Mouse (Mus musculus) liver, embryonic 11.5 days (tissue): ENCODE data around the gene Ccr5. TPM values are rescaled to one million over a fixed set of nuclear protein-coding genes. Genes with fewer than 3 reads are reported as not detected.
"Not testable (repeated sequence)": the region's sequence is repeated elsewhere in the genome, so short reads cannot be mapped to it uniquely, and the experiment has no call there.

Experiments
- ATAC-seq: fragments of 200-750 bp; cut with Nextera tagmentation; replicated peaks from 2 replicates; pipeline ENCODE4 v1.8.0; 2017; ENCODE audit warnings: moderate number of reproducible peaks, mild to moderate bottlenecking, moderate TSS enrichment, moderate library complexity; ENCODE audit not compliant: low FRiP score
- DNase-seq: peaks from one replicate; pipeline ENCODE4 v3.0.0-alpha.2; 2017; ENCODE audit warnings: low spot score
- H3K27ac ChIP-seq: fragments of 300-500 bp; sonication (generic); 2 replicates; pipeline ENCODE4 v1.5.1; 2014; ENCODE audit warnings: mild to moderate bottlenecking, low read depth, low read length, control low read depth
- H3K27me3 ChIP-seq: fragments of 300-500 bp; sonication (generic); replicated peaks from 2 replicates; pipeline ENCODE4 v1.6.1; 2014; ENCODE audit warnings: low read length, mixed read lengths; ENCODE audit not compliant: control insufficient read depth, insufficient read depth
- H3K36me3 ChIP-seq: fragments of 300-500 bp; sonication (generic); 2 replicates; pipeline ENCODE4 v1.6.1; 2014; ENCODE audit warnings: mild to moderate bottlenecking, low read length, moderate library complexity, mixed read lengths; ENCODE audit not compliant: control insufficient read depth, insufficient read depth
- H3K4me1 ChIP-seq: fragments of 300-500 bp; sonication (generic); replicated peaks from 2 replicates; pipeline ENCODE4 v1.6.1; 2014; ENCODE audit warnings: low read length, mixed read lengths; ENCODE audit not compliant: control insufficient read depth, insufficient read depth
- H3K4me2 ChIP-seq: fragments of 300-500 bp; sonication (generic); 2 replicates; pipeline ENCODE4 v1.6.1; 2014; ENCODE audit warnings: mild to moderate bottlenecking, control low read depth, moderate library complexity
- H3K4me3 ChIP-seq: fragments of 300-500 bp; sonication (generic); 2 replicates; pipeline ENCODE4 v1.5.1; 2014; ENCODE audit warnings: low read depth, low read length, control low read depth
- H3K9ac ChIP-seq: fragments of 300-500 bp; sonication (generic); 2 replicates; pipeline ENCODE4 v1.6.1; 2014; ENCODE audit warnings: low read depth, low read length, control low read depth
- H3K9me3 ChIP-seq: fragments of 300-500 bp; sonication (generic); 2 replicates; pipeline ENCODE4 v1.6.1; 2016; ENCODE audit warnings: low read length, inconsistent platforms, mixed read lengths; ENCODE audit not compliant: control insufficient read depth
- WGBS: fragments of 180-500 bp; shearing (Covaris S2); extraction: QIAGEN DNeasy Blood & Tissue Kit; methylation state at CpG from one replicate; pipeline ENCODE4 v1.1.7; 2014; 5-methylcytosine and 5-hydroxymethylcytosine counted together
- polyA plus RNA-seq: library from polyadenylated mRNA; unstranded; fragments of >200 nt; fragmentation: Nextera tagmentation; extraction: Ambion mirVana; gene quantifications from 2 replicates; pipeline ENCODE4 v1.2.1, GENCODE M21; 2014

Ccr5 gene
- polyA plus RNA-seq, result 1.1 and 2.7 TPM in 2 replicates

- DNase-seq (no peak), ATAC-seq (no peak)
- Histone ChIP-seq H3K36me3 (no peaks in the 10 kb centered on the region), H3K9ac (no peak within 1 kb of the TSS), H3K27me3 (no peaks in the 10 kb centered on the region), H3K4me1 (no peaks in the 10 kb centered on the region), H3K9me3 (no peaks in the 10 kb centered on the region), H3K4me2 (no peak within 1 kb of the TSS), H3K27ac (no peak within 1 kb of the TSS), H3K4me3 (no peak within 1 kb of the TSS)
- 69% methylated on average over 3 of the region's 3 CpGs for WGBS
Measured at GRCm38 (mm10) chr9:124121387-124122184, at the start of gene Ccr5. TSS of gene Ccr5 (plus strand) at chr9:124121543.

DNA sequence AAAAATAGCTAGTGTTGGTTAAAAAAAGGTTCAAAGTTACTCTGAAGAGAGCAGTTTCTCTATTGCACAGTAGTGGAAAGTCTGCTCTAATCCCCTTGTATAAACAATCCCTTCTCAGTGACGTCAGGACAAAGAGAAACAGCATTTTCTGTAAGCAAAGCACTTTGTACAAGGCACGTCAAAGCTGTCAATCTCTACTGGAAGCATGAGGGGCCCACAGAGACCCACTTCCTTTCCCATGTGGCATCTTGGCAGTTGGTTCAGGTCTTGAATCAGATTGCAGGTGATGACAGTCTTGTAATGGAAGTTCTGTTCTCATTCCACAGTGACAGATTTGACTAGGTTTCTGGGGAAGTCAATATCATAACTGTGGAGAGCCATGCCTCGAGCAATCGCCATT lies 41.5 kb upstream of the Ccr5 start:
- DNase-seq (no peak), ATAC-seq (no peak)
- no peak overlapping the region for H3K27ac ChIP-seq
- no peaks in the 10 kb centered on the region for H3K4me1 ChIP-seq
- 62% methylated on average over 4 of the region's 4 CpGs for WGBS
- H3K9ac ChIP-seq, result no peak overlapping the region
- no peak overlapping the region for H3K4me3 ChIP-seq
- no peaks in the 10 kb centered on the region for H3K36me3 ChIP-seq
- no peak overlapping the region for H3K4me2 ChIP-seq
- no peaks in the 10 kb centered on the region for H3K9me3 ChIP-seq
- no peaks in the 10 kb centered on the region for H3K27me3 ChIP-seq

DNA sequence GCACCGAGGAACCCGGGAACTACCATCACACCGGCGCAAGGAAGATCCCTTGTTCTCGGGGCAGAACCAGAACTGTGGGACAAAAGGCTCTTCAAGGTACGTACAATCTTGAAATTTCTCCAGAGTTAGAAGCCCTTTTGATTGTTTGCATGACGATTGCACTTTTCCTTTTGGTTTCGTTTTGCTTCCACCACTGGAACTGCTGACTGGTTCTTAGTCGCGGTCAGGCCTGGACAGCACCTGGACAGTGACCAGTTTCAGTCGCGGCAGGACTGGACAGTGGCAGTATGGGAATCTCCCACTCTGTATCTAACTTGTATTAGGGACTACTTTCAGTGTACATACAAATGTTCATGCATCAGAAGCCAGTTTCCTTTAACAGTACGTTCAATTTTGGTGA lies 40.9 kb upstream of the Ccr5 start:
- not testable (repeated sequence) for DNase-seq, H3K27ac ChIP-seq, H3K27me3 ChIP-seq, ATAC-seq, H3K36me3 ChIP-seq, H3K4me3 ChIP-seq, H3K4me2 ChIP-seq, H3K9ac ChIP-seq, H3K4me1 ChIP-seq, H3K9me3 ChIP-seq
- WGBS, result 92% methylated on average over 12 of the region's 13 CpGs

DNA sequence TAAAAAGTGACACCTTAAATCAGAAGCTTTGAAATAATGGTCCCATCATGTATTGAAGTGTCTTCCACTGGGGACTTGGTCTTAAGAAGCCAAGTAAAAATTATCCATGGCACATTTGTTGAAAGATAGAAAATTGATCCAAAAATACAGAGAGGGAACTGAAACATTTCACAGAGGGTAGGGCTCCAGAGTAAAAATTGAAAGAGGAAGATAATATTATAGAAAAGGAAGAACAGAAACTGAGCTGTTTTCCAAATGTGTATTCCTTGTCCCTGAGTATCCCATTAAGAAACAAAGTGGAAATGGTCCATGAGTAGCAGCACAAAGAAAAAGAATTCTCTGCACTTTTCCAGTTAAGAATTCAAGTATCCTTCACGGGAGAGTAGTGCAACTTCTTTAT lies 30.9 kb upstream of the Ccr5 start:
- WGBS, result 68% methylated on average over 1 of the region's 1 CpGs
- ATAC-seq, result no peak
- H3K9me3 ChIP-seq, result no peaks in the 10 kb centered on the region
- H3K4me3 ChIP-seq, result no peak overlapping the region
- H3K36me3 ChIP-seq, result no peaks in the 10 kb centered on the region
- H3K4me1 ChIP-seq, result no peaks in the 10 kb centered on the region
- H3K27ac ChIP-seq, result no peak overlapping the region
- no peak overlapping the region for H3K9ac ChIP-seq
- H3K27me3 ChIP-seq, result no peaks in the 10 kb centered on the region
- no peak overlapping the region for H3K4me2 ChIP-seq
- no peak for DNase-seq

GRCm38 (mm10) chr9:124099127-124099526 lies 22.2 kb upstream of the Ccr5 start:
- WGBS, result 84% methylated on average over 1 of the region's 1 CpGs
- H3K4me1 ChIP-seq, result 0 out of 2 replicates have a peak, but pooled peaks cover 3% of the 10 kb centered on the region
- DNase-seq (no peak), ATAC-seq (no peak)
- H3K36me3 ChIP-seq, result no peaks in the 10 kb centered on the region
- H3K9me3 ChIP-seq, result no peaks in the 10 kb centered on the region
- H3K27me3 ChIP-seq, result no peaks in the 10 kb centered on the region
- H3K4me3 ChIP-seq, result no peak overlapping the region
- H3K9ac ChIP-seq, result no peak overlapping the region
- H3K4me2 ChIP-seq, result no peak overlapping the region
- no peak overlapping the region for H3K27ac ChIP-seq

DNA sequence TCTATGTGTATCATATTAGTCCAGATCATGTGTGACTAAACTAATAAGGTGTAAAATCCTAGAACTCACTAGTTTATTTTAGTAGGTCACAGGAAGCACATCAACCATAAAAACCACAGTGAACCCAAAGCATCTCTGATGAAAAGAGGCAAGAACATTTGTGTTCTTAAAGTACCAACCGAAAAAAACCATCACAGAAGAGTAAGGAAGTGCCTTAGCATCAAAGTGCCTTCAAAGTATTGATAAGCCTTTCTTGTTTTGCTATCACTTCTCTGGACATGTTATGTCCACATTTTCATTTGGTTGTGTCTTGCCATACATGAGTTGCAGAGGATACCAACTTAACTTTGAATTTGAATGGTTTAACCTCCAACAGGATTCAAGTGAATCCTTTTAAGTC lies 21.0 kb upstream of the Ccr5 start:
- Histone ChIP-seq H3K9ac (no peak overlapping the region), H3K4me1 (0 out of 2 replicates have a peak, but pooled peaks cover 3% of the 10 kb centered on the region), H3K36me3 (no peaks in the 10 kb centered on the region), H3K27me3 (no peaks in the 10 kb centered on the region), H3K4me3 (no peak overlapping the region), H3K9me3 (no peaks in the 10 kb centered on the region), H3K27ac (no peak overlapping the region), H3K4me2 (no peak overlapping the region)
- WGBS, result 70% methylated on average over 1 of the region's 1 CpGs
- ATAC-seq (no peak), DNase-seq (no peak)

GRCm38 (mm10) chr9:124101723-124102122 lies 19.6 kb upstream of the Ccr5 start, which contains the start of gene Ccr2:
TSS of gene Ccr2 (plus strand) at chr9:124101950.
- ATAC-seq (no peak), DNase-seq (no peak)
- Histone ChIP-seq H3K4me3 (no peak within 1 kb of the TSS), H3K9ac (no peak within 1 kb of the TSS), H3K27me3 (no peaks in the 10 kb centered on the region), H3K9me3 (no peaks in the 10 kb centered on the region), H3K4me2 (no peak within 1 kb of the TSS), H3K27ac (no peak within 1 kb of the TSS), H3K4me1 (0 out of 2 replicates have a peak, but pooled peaks cover 3% of the 10 kb centered on the region), H3K36me3 (no peaks in the 10 kb centered on the region)
- WGBS, result 81% methylated on average over 4 of the region's 4 CpGs

DNA sequence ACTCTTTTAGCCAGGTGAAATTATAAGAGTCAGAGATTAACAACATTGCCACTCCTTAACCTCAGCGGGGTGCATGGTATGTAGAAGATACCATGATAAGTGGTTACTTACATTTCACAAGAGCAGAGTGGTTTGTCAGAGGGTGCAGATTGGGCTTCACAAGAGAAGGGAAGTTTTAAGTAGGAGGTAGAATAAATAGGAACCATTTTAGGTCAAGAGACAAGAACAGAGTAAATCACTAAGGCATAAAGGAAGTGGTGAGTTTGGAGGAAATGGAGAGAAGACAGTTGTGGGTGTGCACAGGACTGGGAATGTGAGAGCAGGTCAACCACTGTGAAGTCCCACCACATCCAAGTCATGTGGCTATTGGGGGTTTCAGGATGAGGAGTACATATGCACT lies 18.1 kb upstream of the Ccr5 start:
- H3K27ac ChIP-seq, result no peak overlapping the region
- DNase-seq (no peak), ATAC-seq (peak; percentile 60; the same call in 1 of the 2 replicates)
- no peak overlapping the region for H3K9ac ChIP-seq
- H3K36me3 ChIP-seq, result no peaks in the 10 kb centered on the region
- no peak overlapping the region for H3K4me3 ChIP-seq
- 0 out of 2 replicates have a peak, but pooled peaks cover 5% of the 10 kb centered on the region for H3K4me1 ChIP-seq
- no peak overlapping the region for H3K4me2 ChIP-seq
- WGBS, result 38% methylated on average over 1 of the region's 1 CpGs
- H3K27me3 ChIP-seq, result no peaks in the 10 kb centered on the region
- no peaks in the 10 kb centered on the region for H3K9me3 ChIP-seq

DNA sequence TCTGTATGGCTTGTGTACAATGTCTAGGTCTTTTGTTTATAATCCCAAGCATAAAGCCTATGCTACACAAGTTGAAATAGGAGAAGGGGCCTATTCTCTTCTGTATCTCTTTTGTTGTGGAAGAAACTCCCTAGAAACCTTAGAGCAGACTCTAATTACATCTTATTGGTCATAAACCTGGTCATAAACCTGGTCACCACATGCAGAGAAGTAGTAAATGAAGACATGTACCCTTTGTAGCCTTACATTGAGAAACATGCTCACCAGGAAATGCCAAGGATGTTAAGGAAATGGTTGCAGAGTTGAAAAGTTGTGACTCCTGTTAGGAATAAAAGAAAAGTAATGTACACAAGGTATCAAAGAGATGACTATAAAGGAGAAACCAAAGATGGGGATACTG lies 16.1 kb upstream of the Ccr5 start:
- H3K36me3 ChIP-seq, result no peaks in the 10 kb centered on the region
- H3K9ac ChIP-seq, result no peak overlapping the region
- H3K27ac ChIP-seq, result no peak overlapping the region
- no peak overlapping the region for H3K4me2 ChIP-seq
- no peak for DNase-seq
- H3K4me3 ChIP-seq, result no peak overlapping the region
- ATAC-seq, result no peak
- no peaks in the 10 kb centered on the region for H3K27me3 ChIP-seq
- H3K4me1 ChIP-seq, result peaks cover 15% of the 10 kb centered on the region
- H3K9me3 ChIP-seq, result no peaks in the 10 kb centered on the region
